Mouse (Mus musculus) intestine, embryonic 14.5 days (tissue): Measurements from ENCODE around the gene Kcnj12. TPM values are rescaled to one million over a fixed set of nuclear protein-coding genes. Genes with fewer than 3 reads are reported as not detected.

Experiments used
- ATAC-seq: fragments of 200-750 bp; cut with Nextera tagmentation; replicated peaks from 2 replicates; pipeline ENCODE4 v1.8.0; 2017; ENCODE audit warnings: low read depth, moderate number of reproducible peaks, moderate TSS enrichment, moderate library complexity; ENCODE audit not compliant: low FRiP score, low TSS enrichment
- DNase-seq: peaks from one replicate; pipeline ENCODE4 v3.0.0-alpha.2; 2018; ENCODE audit warnings: low spot score
- H3K27ac ChIP-seq: fragments of 300-500 bp; sonication (generic); 2 replicates; pipeline ENCODE4 v1.5.1; 2014; ENCODE audit warnings: low read depth, mild to moderate bottlenecking, control low read depth
- H3K27me3 ChIP-seq: fragments of 300-500 bp; sonication (generic); replicated peaks from 2 replicates; pipeline ENCODE4 v1.6.1; 2014; ENCODE audit warnings: low read length, control low read depth; ENCODE audit not compliant: control insufficient read depth, insufficient read depth
- H3K36me3 ChIP-seq: fragments of 300-500 bp; sonication (generic); 2 replicates; pipeline ENCODE4 v1.6.1; 2014; ENCODE audit warnings: low read length, control low read depth; ENCODE audit not compliant: control insufficient read depth, insufficient read depth
- H3K4me1 ChIP-seq: fragments of 300-500 bp; sonication (generic); replicated peaks from 2 replicates; pipeline ENCODE4 v1.6.1; 2014; ENCODE audit warnings: low read length, control low read depth, mixed read lengths; ENCODE audit not compliant: control insufficient read depth, insufficient read depth
- H3K4me2 ChIP-seq: fragments of 300-500 bp; sonication (generic); 2 replicates; pipeline ENCODE4 v1.6.1; 2014; ENCODE audit warnings: low read length
- H3K4me3 ChIP-seq: fragments of 300-500 bp; sonication (generic); 2 replicates; pipeline ENCODE4 v1.5.1; 2014; ENCODE audit warnings: low read depth, low read length, control low read depth, mixed read lengths
- H3K9ac ChIP-seq: fragments of 300-500 bp; sonication (generic); 2 replicates; pipeline ENCODE4 v1.6.1; 2014; ENCODE audit warnings: mild to moderate bottlenecking, low read length
- H3K9me3 ChIP-seq: fragments of 300-500 bp; sonication (generic); 2 replicates; pipeline ENCODE4 v1.6.1; 2016; ENCODE audit warnings: low read length, control low read depth; ENCODE audit not compliant: control insufficient read depth
- WGBS: fragments of 180-500 bp; shearing (Covaris S2); extraction: QIAGEN DNeasy Blood & Tissue Kit; methylation state at CpG from one replicate; pipeline ENCODE4 v1.1.7; 2014; 5-methylcytosine and 5-hydroxymethylcytosine counted together
- polyA plus RNA-seq: library from polyadenylated mRNA; unstranded; fragments of >200 nt; fragmentation: Nextera tagmentation; extraction: Ambion mirVana; gene quantifications from 2 replicates; pipeline ENCODE4 v1.2.1, GENCODE M21; 2014

Gene Kcnj12
- polyA plus RNA-seq, 1 experiment from 2014 or later, result 1.8 TPM

- Histone ChIP-seq H3K4me2 (no peak overlapping the region), H3K9ac (no peak overlapping the region), H3K9me3 (peaks cover 3% of the 10 kb centered on the region; the same call in 1 of the 2 replicates), H3K4me3 (no peak overlapping the region), H3K27ac (no peak overlapping the region), H3K27me3 (no peaks in the 10 kb centered on the region), H3K36me3 (no peaks in the 10 kb centered on the region), H3K4me1 (no peaks in the 10 kb centered on the region)
- ATAC-seq, result no peak
- DNase-seq, result no peak
- 75% methylated on average over 13 of the region's 13 CpGs for WGBS
Measured at GRCm38 (mm10) chr11:60984912-60985558, 37.3 kb upstream of the Kcnj12 start.

GRCm38 (mm10) chr11:60990428-60990827 is 31.9 kb upstream of the Kcnj12 start:
- no peak overlapping the region for H3K27ac ChIP-seq
- DNase-seq (no peak), ATAC-seq (no peak)
- H3K9ac ChIP-seq, result no peak overlapping the region
- H3K36me3 ChIP-seq, result no peaks in the 10 kb centered on the region
- no peaks in the 10 kb centered on the region for H3K27me3 ChIP-seq
- H3K4me2 ChIP-seq, result no peak overlapping the region
- peaks cover 3% of the 10 kb centered on the region; the same call in 1 of the 2 replicates for H3K9me3 ChIP-seq
- H3K4me3 ChIP-seq, result no peak overlapping the region
- WGBS, result 79% methylated on average over 3 of the region's 3 CpGs
- no peaks in the 10 kb centered on the region for H3K4me1 ChIP-seq

GRCm38 (mm10) chr11:61002736-61003135 is 19.6 kb upstream of the Kcnj12 start:
- ATAC-seq (no peak), DNase-seq (no peak)
- no peaks in the 10 kb centered on the region for H3K27me3 ChIP-seq
- H3K4me1 ChIP-seq, result 0 out of 2 replicates have a peak, but pooled peaks cover 3% of the 10 kb centered on the region
- H3K36me3 ChIP-seq, result no peaks in the 10 kb centered on the region
- H3K4me3 ChIP-seq, result no peak overlapping the region
- no peaks in the 10 kb centered on the region for H3K9me3 ChIP-seq
- 84% methylated on average over 8 of the region's 8 CpGs for WGBS
- H3K27ac ChIP-seq, result no peak overlapping the region
- no peak overlapping the region for H3K4me2 ChIP-seq
- H3K9ac ChIP-seq, result no peak overlapping the region

DNA sequence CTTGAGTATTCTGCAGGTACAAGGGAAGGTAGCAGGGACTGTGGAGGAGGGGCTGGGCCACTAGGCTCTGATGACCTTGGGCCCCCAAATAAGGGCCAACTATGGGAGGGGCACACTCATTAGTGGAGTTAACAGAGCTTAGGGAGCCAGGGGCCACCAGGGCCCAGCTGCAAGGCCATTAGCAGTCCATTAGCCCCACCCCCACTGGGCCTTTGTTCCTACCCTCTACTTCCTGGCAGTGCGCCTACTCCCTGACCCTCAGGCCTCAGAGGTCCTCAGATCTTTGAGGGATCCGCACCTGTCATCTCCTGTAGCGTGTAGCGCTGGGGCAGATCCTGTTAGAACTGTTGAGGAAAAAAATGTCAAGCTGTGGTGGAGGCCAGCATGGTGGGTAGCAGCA is 18.3 kb upstream of the Kcnj12 start:
- DNase-seq, result no peak
- no peak overlapping the region for H3K27ac ChIP-seq
- 0 out of 2 replicates have a peak, but pooled peaks cover 3% of the 10 kb centered on the region for H3K4me1 ChIP-seq
- H3K4me3 ChIP-seq, result no peak overlapping the region
- H3K9me3 ChIP-seq, result no peaks in the 10 kb centered on the region
- no peaks in the 10 kb centered on the region for H3K27me3 ChIP-seq
- 52% methylated on average over 4 of the region's 4 CpGs for WGBS
- H3K4me2 ChIP-seq, result no peak overlapping the region
- no peak overlapping the region for H3K9ac ChIP-seq
- no peak for ATAC-seq
- no peaks in the 10 kb centered on the region for H3K36me3 ChIP-seq

GRCm38 (mm10) chr11:61004781-61005180 is 17.6 kb upstream of the Kcnj12 start:
- H3K36me3 ChIP-seq, result no peaks in the 10 kb centered on the region
- H3K4me2 ChIP-seq, result no peak overlapping the region
- no peak overlapping the region for H3K9ac ChIP-seq
- H3K27ac ChIP-seq, result no peak overlapping the region
- DNase-seq (no peak), ATAC-seq (no peak)
- H3K4me3 ChIP-seq, result no peak overlapping the region
- no peaks in the 10 kb centered on the region for H3K27me3 ChIP-seq
- 0 out of 2 replicates have a peak, but pooled peaks cover 3% of the 10 kb centered on the region for H3K4me1 ChIP-seq
- WGBS, result 61% methylated on average over 5 of the region's 5 CpGs
- no peaks in the 10 kb centered on the region for H3K9me3 ChIP-seq

DNA sequence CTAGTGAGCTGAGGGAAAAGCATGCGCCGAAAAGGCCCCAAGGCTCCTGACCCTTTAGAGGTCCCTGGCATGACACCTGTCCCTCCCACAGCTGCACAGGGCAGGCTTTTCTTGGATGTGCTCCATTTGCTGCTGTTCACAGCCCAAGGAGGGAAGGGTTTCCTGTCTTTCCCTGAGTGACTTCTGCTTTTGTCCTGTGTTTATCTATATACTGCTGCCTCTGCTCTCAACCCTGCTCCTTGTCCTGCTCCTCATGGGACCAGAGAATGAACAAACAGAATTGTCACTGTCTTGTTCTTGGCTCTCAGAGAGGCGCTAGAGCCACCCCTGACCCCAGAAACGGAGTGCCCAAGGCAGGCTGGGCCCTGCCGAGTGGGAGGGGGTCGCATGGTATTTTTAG is 17.0 kb upstream of the Kcnj12 start:
- Histone ChIP-seq H3K4me1 (0 out of 2 replicates have a peak, but pooled peaks cover 3% of the 10 kb centered on the region), H3K9me3 (no peaks in the 10 kb centered on the region), H3K9ac (no peak overlapping the region), H3K27ac (no peak overlapping the region), H3K4me2 (no peak overlapping the region), H3K4me3 (no peak overlapping the region), H3K36me3 (no peaks in the 10 kb centered on the region), H3K27me3 (no peaks in the 10 kb centered on the region)
- ATAC-seq (no peak), DNase-seq (no peak)
- 41% methylated on average over 6 of the region's 6 CpGs for WGBS

DNA sequence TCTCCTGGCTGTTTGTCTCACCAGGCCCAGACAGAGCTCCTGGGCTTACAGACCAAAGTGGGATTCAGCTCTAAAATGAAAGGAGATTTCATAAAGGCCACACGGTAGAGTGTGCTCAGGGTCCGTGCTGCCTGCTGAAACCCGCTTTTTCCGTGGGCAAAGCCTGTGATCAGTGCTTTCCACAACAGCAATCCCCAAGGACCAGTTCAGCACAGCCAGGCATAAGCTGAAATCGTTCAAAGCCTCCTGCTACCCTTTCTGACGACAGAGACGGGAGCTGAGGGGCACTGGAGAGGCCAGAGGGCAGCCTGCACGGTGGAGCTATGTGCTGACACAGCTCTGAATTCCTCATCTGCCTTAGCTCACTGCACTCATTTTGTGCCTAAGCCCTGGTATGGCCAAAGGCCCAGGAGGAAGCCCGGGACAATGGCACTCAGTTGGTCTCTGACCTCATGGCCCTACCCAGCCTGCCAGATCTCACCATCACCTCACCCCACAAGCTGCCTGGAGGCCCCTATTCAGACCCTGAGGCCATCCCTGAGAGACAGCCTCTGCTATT is 10.5 kb upstream of the Kcnj12 start:
- ATAC-seq (no peak), DNase-seq (no peak)
- H3K27me3 ChIP-seq, result no peaks in the 10 kb centered on the region
- H3K36me3 ChIP-seq, result no peaks in the 10 kb centered on the region
- H3K9ac ChIP-seq, result no peak overlapping the region
- 32% methylated on average over 9 of the region's 9 CpGs for WGBS
- H3K4me1 ChIP-seq, result no peaks in the 10 kb centered on the region
- no peak overlapping the region for H3K27ac ChIP-seq
- no peak overlapping the region for H3K4me2 ChIP-seq
- no peaks in the 10 kb centered on the region for H3K9me3 ChIP-seq
- H3K4me3 ChIP-seq, result no peak overlapping the region

DNA sequence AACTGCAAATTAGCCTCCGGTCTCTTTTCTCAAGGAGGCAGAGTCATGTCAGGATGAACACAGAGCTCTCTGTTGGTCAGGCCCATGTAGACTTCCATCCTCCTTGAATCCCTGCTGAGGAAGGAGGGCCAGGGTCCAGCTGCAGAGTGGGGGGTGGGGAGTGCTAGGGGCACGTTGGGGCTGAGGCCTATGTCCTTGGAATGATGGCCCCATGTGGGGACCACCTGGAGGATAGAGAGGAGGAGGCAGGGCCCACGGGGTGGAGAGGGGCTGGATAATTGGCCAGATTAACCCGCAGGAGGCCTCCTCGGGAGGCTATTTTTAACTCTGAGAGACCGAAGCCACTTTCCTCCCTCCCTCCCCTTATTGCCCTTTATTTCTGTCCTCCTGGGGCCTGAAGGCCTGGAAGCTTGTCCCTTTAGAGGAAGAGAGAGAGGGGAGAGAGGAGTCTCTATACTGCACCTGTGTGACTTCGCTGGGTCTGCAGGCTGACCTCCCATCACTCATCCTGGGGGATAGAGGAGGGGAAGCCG is 5.4 kb upstream of the Kcnj12 start:
- DNase-seq, result no peak
- Histone ChIP-seq H3K4me2 (no peak overlapping the region), H3K27ac (no peak overlapping the region), H3K9me3 (no peaks in the 10 kb centered on the region), H3K4me3 (no peak overlapping the region), H3K27me3 (peaks cover 27% of the 10 kb centered on the region), H3K36me3 (no peaks in the 10 kb centered on the region), H3K9ac (no peak overlapping the region), H3K4me1 (no peaks in the 10 kb centered on the region)
- WGBS, result 21% methylated on average over 8 of the region's 8 CpGs
- ATAC-seq, result no peak

GRCm38 (mm10) chr11:61021129-61021528 is 1.2 kb upstream of the Kcnj12 start:
- H3K4me3 ChIP-seq, result no peak overlapping the region
- 0 out of 2 replicates have a peak, but pooled peaks cover 4% of the 10 kb centered on the region for H3K4me1 ChIP-seq
- 74% methylated on average over 5 of the region's 5 CpGs for WGBS
- no peak overlapping the region for H3K4me2 ChIP-seq
- no peaks in the 10 kb centered on the region for H3K9me3 ChIP-seq
- H3K36me3 ChIP-seq, result no peaks in the 10 kb centered on the region
- ATAC-seq (no peak), DNase-seq (no peak)
- H3K27me3 ChIP-seq, result peaks cover 65% of the 10 kb centered on the region
- no peak overlapping the region for H3K9ac ChIP-seq
- no peak overlapping the region for H3K27ac ChIP-seq
